Mouse (Mus musculus): ENCODE data around the gene Exoc4.

DNA sequence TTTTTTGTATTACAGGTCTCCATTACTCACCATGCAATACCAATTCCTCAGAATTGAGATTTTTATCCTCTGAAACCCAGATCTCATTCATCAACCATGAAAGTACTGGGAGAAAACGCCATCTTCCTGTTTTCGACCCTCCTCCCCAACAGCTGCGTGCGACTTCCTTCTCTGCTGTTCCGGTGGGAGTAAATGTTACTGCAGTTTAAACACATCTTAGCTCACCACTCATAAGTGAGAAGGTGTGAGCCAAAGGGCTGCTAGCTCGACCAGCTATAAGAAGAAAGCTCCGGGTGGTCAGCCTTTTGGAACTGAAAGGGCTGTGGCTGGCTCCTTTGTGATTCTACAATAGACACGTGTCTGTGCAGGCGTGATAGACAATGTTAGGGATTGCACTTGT, 733.8 kb downstream of the Exoc4 start:
- TF ChIP-seq CTCF (IDR thresholded peaks at IDR 0.05; ENCODE audit: low read depth, low read length) (no peak), GATA1 (IDR thresholded peaks at IDR 0.05; ENCODE audit: borderline replicate concordance, low read length) (no peak), TAL1 (conservative IDR thresholded peaks at IDR 0.05; ENCODE audit: low read depth, low read length) (no peak)

All from G1E (cell line).